ENCODE assay signal across 15 mouse cellular contexts in the genomic region with DNA sequence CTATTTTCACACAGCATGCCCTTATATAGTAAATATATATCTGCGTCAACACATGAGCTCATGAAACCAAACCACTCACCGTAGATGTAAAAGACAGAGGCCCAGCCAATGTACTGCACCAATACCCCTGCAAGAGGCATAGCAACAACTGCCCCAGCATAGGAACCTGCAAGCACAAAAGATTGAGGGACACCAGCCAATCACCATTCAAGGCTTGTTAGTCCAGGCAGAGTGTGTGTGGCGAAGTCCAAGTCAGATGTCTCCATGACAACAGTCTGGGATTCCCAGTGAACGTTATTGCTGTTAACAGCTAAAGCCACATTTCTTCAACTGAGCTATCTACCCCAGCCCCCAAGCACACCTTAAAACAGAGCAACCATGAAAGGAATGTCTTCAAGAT. TPM values are rescaled to one million over a fixed set of nuclear protein-coding genes. Genes with fewer than 3 reads are reported as not detected.
A peak's percentile ranks its signal among the peaks of the same experiment; 100 is the strongest.
DNase-seq lines count a peak whose midpoint lies in the region; ATAC-seq lines count a peak whose summit lies in the region.
"Had no signal": no experiment of that assay in that cellular context is flagged by ENCODE, and none has a peak within 500 bp of the region (broad histone marks: within the 10 kb centered on the region; RNA-seq: fewer than 3 reads in every experiment).

No protein-coding gene starts in this region.

- H3K4me1 ChIP-seq in forebrain, embryonic 14.5 days (ENCODE audit: control insufficient read depth, insufficient read depth, low read length), result no peaks in the 10 kb centered on the region
- no peaks in the 10 kb centered on the region for H3K4me1 ChIP-seq in forebrain, embryonic 13.5 days
- peaks cover 5% of the 10 kb centered on the region for H3K4me1 ChIP-seq in intestine, embryonic 16.5 days (ENCODE audit: control insufficient read depth, insufficient read depth, low read length)
- peaks cover 5% of the 10 kb centered on the region; the same call in 1 of the 2 replicates for H3K4me1 ChIP-seq in neural tube, embryonic 13.5 days (replicated peaks)
- peaks cover 5% of the 10 kb centered on the region; the same call in 1 of the 2 replicates for H3K4me1 ChIP-seq in heart, embryonic 12.5 days (replicated peaks)
- H3K4me1 ChIP-seq: limb, embryonic 10.5 days had no signal

- peak; percentile 57 for ATAC-seq in forebrain, embryonic 14.5 days
- ATAC-seq in forebrain, embryonic 13.5 days, result no peak
- peak; percentile 54 for ATAC-seq in intestine, embryonic 16.5 days
- peak; percentile 59 for ATAC-seq in neural tube, embryonic 13.5 days (ENCODE audit: low read depth)
- ATAC-seq in heart, embryonic 12.5 days (ENCODE audit: insufficient number of reproducible peaks, low FRiP score), result no peak

- H3K4me3 ChIP-seq in forebrain, embryonic 14.5 days (ENCODE audit: low read depth, low read length), result no peak overlapping the region
- no peak overlapping the region for H3K4me3 ChIP-seq in forebrain, embryonic 13.5 days
- no peak overlapping the region for H3K4me3 ChIP-seq in intestine, embryonic 16.5 days (ENCODE audit: low read length)
- H3K4me3 ChIP-seq in neural tube, embryonic 13.5 days, result no peak overlapping the region
- no peak overlapping the region for H3K4me3 ChIP-seq in heart, embryonic 12.5 days
- H3K4me3 ChIP-seq: heart, embryonic 13.5 days; layer of hippocampus, adult 2 months; limb, embryonic 10.5 days had no signal

- no peaks in the 10 kb centered on the region for H3K9me3 ChIP-seq in forebrain, embryonic 14.5 days (replicated peaks; ENCODE audit: control insufficient read depth, low read length)
- no peaks in the 10 kb centered on the region for H3K9me3 ChIP-seq in forebrain, embryonic 13.5 days (replicated peaks)
- H3K9me3 ChIP-seq in intestine, embryonic 16.5 days (ENCODE audit: control insufficient read depth, low read length), result no peaks in the 10 kb centered on the region
- no peaks in the 10 kb centered on the region for H3K9me3 ChIP-seq in neural tube, embryonic 13.5 days
- no peaks in the 10 kb centered on the region for H3K9me3 ChIP-seq in heart, embryonic 12.5 days (replicated peaks)
- H3K9me3 ChIP-seq: heart, embryonic 13.5 days; limb, embryonic 10.5 days had no signal

- H3K4me2 ChIP-seq in forebrain, embryonic 14.5 days (ENCODE audit: low read length), result no peak overlapping the region
- H3K4me2 ChIP-seq in forebrain, embryonic 13.5 days, result no peak overlapping the region
- no peak overlapping the region for H3K4me2 ChIP-seq in intestine, embryonic 16.5 days (ENCODE audit: low read depth, low read length)
- no peak overlapping the region for H3K4me2 ChIP-seq in neural tube, embryonic 13.5 days
- no peak overlapping the region for H3K4me2 ChIP-seq in heart, embryonic 12.5 days
- H3K4me2 ChIP-seq: heart, embryonic 13.5 days had no signal

- peak; percentile 50 for DNase-seq in forebrain, embryonic 14.5 days (ENCODE audit: low spot score)
- peak; percentile 2 for DNase-seq in retina, embryonic 14.5 days (ENCODE audit: low spot score)
- DNase-seq in retina, postnatal 1 day, result no peak
- no peak for DNase-seq in c-Kit-positive CD71-positive TER-119-positive erythroid progenitor cells, embryonic 14.5 days (ENCODE audit: low spot score)
- DNase-seq: cerebellum, postnatal 25 days; kidney, adult 11 months; right cerebral cortex, adult 18-20 months; thymus, postnatal 14 days had no signal

- 51% methylated on average over 4 of the region's 4 CpGs for WGBS in forebrain, embryonic 14.5 days
- WGBS in forebrain, embryonic 13.5 days, result 45% methylated on average over 4 of the region's 4 CpGs
- 53% methylated on average over 4 of the region's 4 CpGs for WGBS in intestine, embryonic 16.5 days
- WGBS in neural tube, embryonic 13.5 days, result 40% methylated on average over 4 of the region's 4 CpGs
- 64% methylated on average over 4 of the region's 4 CpGs for WGBS in heart, embryonic 12.5 days

- no peak overlapping the region for H3K27ac ChIP-seq in forebrain, embryonic 14.5 days (ENCODE audit: low read depth, low read length)
- H3K27ac ChIP-seq in forebrain, embryonic 13.5 days, result no peak overlapping the region
- H3K27ac ChIP-seq in intestine, embryonic 16.5 days (ENCODE audit: low read length), result no peak overlapping the region
- no peak overlapping the region for H3K27ac ChIP-seq in neural tube, embryonic 13.5 days (replicated peaks)
- H3K27ac ChIP-seq in heart, embryonic 12.5 days (ENCODE audit: poor library complexity, severe bottlenecking), result no peak overlapping the region
- H3K27ac ChIP-seq: heart, embryonic 13.5 days; layer of hippocampus, adult 2 months; limb, embryonic 10.5 days had no signal

- no peak overlapping the region for H3K9ac ChIP-seq in forebrain, embryonic 14.5 days (ENCODE audit: low read length)
- no peak overlapping the region for H3K9ac ChIP-seq in forebrain, embryonic 13.5 days
- no peak overlapping the region for H3K9ac ChIP-seq in intestine, embryonic 16.5 days (ENCODE audit: low read depth, low read length)
- H3K9ac ChIP-seq in neural tube, embryonic 13.5 days, result no peak overlapping the region
- H3K9ac ChIP-seq in heart, embryonic 12.5 days, result no peak overlapping the region
- H3K9ac ChIP-seq: heart, embryonic 13.5 days had no signal

- H3K27me3 ChIP-seq in forebrain, embryonic 14.5 days (replicated peaks; ENCODE audit: control insufficient read depth, insufficient read depth, low read length), result no peaks in the 10 kb centered on the region
- no peaks in the 10 kb centered on the region for H3K27me3 ChIP-seq in forebrain, embryonic 13.5 days
- no peaks in the 10 kb centered on the region for H3K27me3 ChIP-seq in intestine, embryonic 16.5 days (replicated peaks; ENCODE audit: control insufficient read depth, insufficient read depth, low read length)
- H3K27me3 ChIP-seq in neural tube, embryonic 13.5 days, result no peaks in the 10 kb centered on the region
- no peaks in the 10 kb centered on the region for H3K27me3 ChIP-seq in heart, embryonic 12.5 days (replicated peaks)
- H3K27me3 ChIP-seq: heart, embryonic 13.5 days had no signal

- H3K36me3 ChIP-seq in forebrain, embryonic 14.5 days (ENCODE audit: control insufficient read depth, insufficient read depth, low read length), result no peaks in the 10 kb centered on the region
- no peaks in the 10 kb centered on the region for H3K36me3 ChIP-seq in forebrain, embryonic 13.5 days (ENCODE audit: poor library complexity, severe bottlenecking)
- H3K36me3 ChIP-seq in intestine, embryonic 16.5 days (ENCODE audit: control insufficient read depth, insufficient read depth, low read length), result no peaks in the 10 kb centered on the region
- no peaks in the 10 kb centered on the region for H3K36me3 ChIP-seq in neural tube, embryonic 13.5 days
- no peaks in the 10 kb centered on the region for H3K36me3 ChIP-seq in heart, embryonic 12.5 days
- H3K36me3 ChIP-seq: heart, embryonic 13.5 days; limb, embryonic 10.5 days had no signal

RNA-seq across cellular contexts. Expression of a gene that starts 28.3 kb away (rescaled TPM):
- 0.07 and 0.11 TPM in 2 replicates for polyA plus RNA-seq in forebrain, embryonic 14.5 days (2014; fragmentation: Nextera tagmentation; extraction: Ambion mirVana)
- polyA plus RNA-seq in forebrain, embryonic 13.5 days (2015; fragmentation: Nextera tagmentation; extraction: Ambion mirVana), result 0.46 and 0.60 TPM in 2 replicates
- 0.13 and 0.22 TPM in 2 replicates for polyA plus RNA-seq in intestine, embryonic 16.5 days (2015; fragmentation: Nextera tagmentation; extraction: Ambion mirVana)
- polyA plus RNA-seq in neural tube, embryonic 13.5 days (2015; fragmentation: Nextera tagmentation; extraction: Ambion mirVana), result 0.14 and 0.19 TPM in 2 replicates
- polyA plus RNA-seq in heart, embryonic 12.5 days (2016; fragmentation: Nextera tagmentation; extraction: Ambion mirVana), result 0.09 and 0.13 TPM in 2 replicates
- polyA plus RNA-seq: limb, embryonic 10.5 days had no signal

RNA-seq across cellular contexts. Expression of a gene that starts 59.4 kb away (rescaled TPM):
- polyA plus RNA-seq in forebrain, embryonic 14.5 days (2014; fragmentation: Nextera tagmentation; extraction: Ambion mirVana), result 0.14 and 0.17 TPM in 2 replicates
- 0.10 TPM in 1 of 2 replicates, not detected in the other for polyA plus RNA-seq in forebrain, embryonic 13.5 days (2015; fragmentation: Nextera tagmentation; extraction: Ambion mirVana)
- polyA plus RNA-seq in intestine, embryonic 16.5 days (2015; fragmentation: Nextera tagmentation; extraction: Ambion mirVana), result 84.0 and 108 TPM in 2 replicates
- not detected in 2 replicates for polyA plus RNA-seq in neural tube, embryonic 13.5 days (2015; fragmentation: Nextera tagmentation; extraction: Ambion mirVana)
- polyA plus RNA-seq in heart, embryonic 12.5 days (2016; fragmentation: Nextera tagmentation; extraction: Ambion mirVana), result 1.3 and 1.5 TPM in 2 replicates
- polyA plus RNA-seq: limb, embryonic 10.5 days had no signal

Comparison
In these comparisons a context has a peak if more than half of its experiments do, and no peak if none do; other contexts are left out.
1. ATAC-seq: peak in forebrain, embryonic 14.5 days (single experiment), intestine, embryonic 16.5 days (single experiment) and neural tube, embryonic 13.5 days (single experiment); none in forebrain, embryonic 13.5 days (single experiment) and heart, embryonic 12.5 days (single experiment).
2. DNase-seq: peak in forebrain, embryonic 14.5 days (single experiment) and retina, embryonic 14.5 days (single experiment); none in retina, postnatal 1 day (single experiment) and c-Kit-positive CD71-positive TER-119-positive erythroid progenitor cells, embryonic 14.5 days (single experiment).
3. RNA of a gene that starts 59.4 kb away (polyA plus RNA-seq): 84.0 to 108 TPM in intestine, embryonic 16.5 days; 1.3 to 1.5 TPM in heart, embryonic 12.5 days, 0.14 to 0.17 TPM in forebrain, embryonic 14.5 days, 0.10 TPM in forebrain, embryonic 13.5 days and not detected in neural tube, embryonic 13.5 days; every median in the first group is over 10 times any median in the second.